12 mouse cellular contexts compared by ENCODE assay signal in the genomic region with DNA sequence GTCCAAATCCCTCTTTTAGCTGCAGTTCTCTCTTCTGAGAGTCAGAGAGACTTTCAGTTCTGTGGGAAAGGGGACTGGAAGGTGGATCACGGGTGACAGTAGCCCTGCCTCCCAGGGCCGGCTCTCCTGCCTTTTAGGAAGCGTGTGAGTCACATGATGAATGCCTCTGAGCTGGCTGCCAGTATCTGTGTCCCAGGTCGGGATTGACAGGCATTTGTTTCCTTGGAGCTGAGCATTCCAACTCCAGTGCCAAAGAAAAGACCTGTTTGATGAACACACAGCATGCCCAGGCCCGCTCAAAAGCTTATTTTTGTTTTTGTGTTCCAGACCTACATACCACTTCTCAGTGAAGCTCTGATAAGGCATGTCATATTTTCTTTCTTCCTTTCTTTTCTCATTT. TPM values are rescaled to one million over a fixed set of nuclear protein-coding genes. Genes with fewer than 3 reads are reported as not detected.
DNase-seq lines count a peak whose midpoint lies in the region; ATAC-seq and TF ChIP-seq lines count a peak whose summit lies in the region.
"Had no signal": no experiment of that assay in that cellular context is flagged by ENCODE, and none has a peak within 500 bp of the region (broad histone marks: within the 10 kb centered on the region; RNA-seq: fewer than 3 reads in every experiment).

No protein-coding gene starts in this region.

- H3K9me3 ChIP-seq in liver, postnatal 0 days (ENCODE audit: low read length) = no peaks in the 10 kb centered on the region
- H3K9me3 ChIP-seq in liver, embryonic 11.5 days (ENCODE audit: control insufficient read depth, low read length) = no peaks in the 10 kb centered on the region
- H3K9me3 ChIP-seq: hindbrain, embryonic 10.5 days; neural tube, embryonic 12.5 days had no signal

- 55% methylated on average over 5 of the region's 5 CpGs for WGBS in liver, postnatal 0 days (ENCODE audit: insufficient replicate concordance)
- 48% methylated on average over 5 of the region's 5 CpGs for WGBS in liver, embryonic 11.5 days

- peaks cover 6% of the 10 kb centered on the region for H3K4me1 ChIP-seq in liver, postnatal 0 days (ENCODE audit: insufficient read depth)
- H3K4me1 ChIP-seq in liver, embryonic 11.5 days (replicated peaks; ENCODE audit: control insufficient read depth, insufficient read depth, low read length) = peaks cover 4% of the 10 kb centered on the region
- no peaks in the 10 kb centered on the region; the same call in 1 of the 2 replicates for H3K4me1 ChIP-seq in brown adipose tissue, adult 24 weeks (ENCODE audit: control insufficient read depth, insufficient read depth, insufficient read length, low read length)
- H3K4me1 ChIP-seq: neural tube, embryonic 12.5 days had no signal

- peak; percentile 44 for ATAC-seq in liver, postnatal 0 days
- ATAC-seq in liver, embryonic 11.5 days (replicated peaks; ENCODE audit: low FRiP score) = no peak
- ATAC-seq: Patski had no signal

- no peak for TF ChIP-seq EP300 in liver, postnatal 0 days (IDR thresholded peaks at IDR 0.05; ENCODE audit: low read depth)

- H3K4me2 ChIP-seq in liver, postnatal 0 days (ENCODE audit: low read depth, low read length) = no peak overlapping the region
- no peak overlapping the region for H3K4me2 ChIP-seq in liver, embryonic 11.5 days
- H3K4me2 ChIP-seq: neural tube, embryonic 12.5 days had no signal

- TF ChIP-seq CTCF in liver, postnatal 0 days (IDR thresholded peaks at IDR 0.05; ENCODE audit: low read depth) = no peak

- H3K27me3 ChIP-seq in liver, postnatal 0 days (ENCODE audit: insufficient read depth, low read length) = no peaks in the 10 kb centered on the region
- H3K27me3 ChIP-seq in liver, embryonic 11.5 days (replicated peaks; ENCODE audit: control insufficient read depth, insufficient read depth, low read length) = no peaks in the 10 kb centered on the region
- H3K27me3 ChIP-seq: neural tube, embryonic 12.5 days; Patski had no signal

- H3K9ac ChIP-seq in liver, postnatal 0 days (replicated peaks) = 0 out of 2 replicates have a peak overlapping the region, but pooled peaks have one; percentile 11
- no peak overlapping the region for H3K9ac ChIP-seq in liver, embryonic 11.5 days (ENCODE audit: low read depth, low read length)
- H3K9ac ChIP-seq: neural tube, embryonic 12.5 days had no signal

- peak; percentile 34 for DNase-seq in liver, postnatal 0 days
- no peak for DNase-seq in liver, embryonic 11.5 days (ENCODE audit: low spot score)
- DNase-seq in adrenal gland, adult 18-20 months (ENCODE audit: low spot score in 2 of 2) = peak; percentile 35 to 50
- peak; percentile 24 for DNase-seq in kidney, postnatal 14 days
- no peak for DNase-seq in thymus, postnatal 4 days
- DNase-seq in gastrocnemius, adult 18-20 months (ENCODE audit: low spot score) = no peak
- DNase-seq: cerebellum, adult 18-20 months had no signal

- H3K27ac ChIP-seq in liver, postnatal 0 days (ENCODE audit: low read depth) = peak overlapping the region; percentile 75
- no peak overlapping the region for H3K27ac ChIP-seq in liver, embryonic 11.5 days (ENCODE audit: low read depth, low read length)
- 0 out of 2 replicates have a peak overlapping the region, but pooled peaks have one; percentile 44 for H3K27ac ChIP-seq in brown adipose tissue, adult 24 weeks (replicated peaks; ENCODE audit: low read depth, low read length)
- H3K27ac ChIP-seq: hindbrain, embryonic 10.5 days; neural tube, embryonic 12.5 days had no signal

- no peaks in the 10 kb centered on the region for H3K36me3 ChIP-seq in liver, postnatal 0 days (replicated peaks; ENCODE audit: insufficient read depth, low read length)
- no peaks in the 10 kb centered on the region for H3K36me3 ChIP-seq in liver, embryonic 11.5 days (ENCODE audit: control insufficient read depth, insufficient read depth, low read length)
- H3K36me3 ChIP-seq: hindbrain, embryonic 10.5 days; neural tube, embryonic 12.5 days had no signal

- H3K4me3 ChIP-seq in liver, postnatal 0 days (ENCODE audit: low read depth, low read length) = no peak overlapping the region
- no peak overlapping the region for H3K4me3 ChIP-seq in liver, embryonic 11.5 days (ENCODE audit: low read depth, low read length)
- no peak overlapping the region for H3K4me3 ChIP-seq in brown adipose tissue, adult 24 weeks (ENCODE audit: insufficient read depth, low read depth, low read length)
- H3K4me3 ChIP-seq: erythroblast, embryonic 14.5 days; hindbrain, embryonic 10.5 days; neural tube, embryonic 12.5 days had no signal

RNA-seq across cellular contexts. Expression of gene Cebpg, which starts 20.3 kb away (rescaled TPM):
- 30.8 and 35.2 TPM in 2 replicates for polyA plus RNA-seq in liver, postnatal 0 days (2015; fragmentation: Nextera tagmentation; extraction: Ambion mirVana)
- polyA plus RNA-seq in liver, embryonic 11.5 days (2014; fragmentation: Nextera tagmentation; extraction: Ambion mirVana) = 25.6 and 26.2 TPM in 2 replicates
- total RNA-seq in adrenal gland, adult 18-20 months (2021) = 10 to 100 TPM; 57.2 to 70.4 TPM
- 45.5 and 53.7 TPM in 2 replicates for polyA plus RNA-seq in brown adipose tissue, adult 24 weeks (2012; ENCODE audit: insufficient read depth, insufficient read length, missing spikeins)
- total RNA-seq in gastrocnemius, adult 18-20 months (2021) = 10 to 100 TPM; 32.1 to 41.5 TPM

RNA-seq across cellular contexts. Expression of gene Cebpa, which starts 42.4 kb away (rescaled TPM):
- polyA plus RNA-seq in liver, postnatal 0 days (2015; fragmentation: Nextera tagmentation; extraction: Ambion mirVana) = 20.2 and 34.0 TPM in 2 replicates
- polyA plus RNA-seq in liver, embryonic 11.5 days (2014; fragmentation: Nextera tagmentation; extraction: Ambion mirVana) = 6.9 and 8.2 TPM in 2 replicates
- total RNA-seq in adrenal gland, adult 18-20 months (2021) = 100 to 1,000 TPM; 102 to 266 TPM
- polyA plus RNA-seq in brown adipose tissue, adult 24 weeks (2012; ENCODE audit: insufficient read depth, insufficient read length, missing spikeins) = 427 and 435 TPM in 2 replicates
- total RNA-seq in gastrocnemius, adult 18-20 months (2021) = 1 to 10 TPM; 3.6 to 6.7 TPM

Comparison
In these comparisons a context has a peak if more than half of its experiments do, and no peak if none do; other contexts are left out.
1. DNase-seq: peak in liver, postnatal 0 days (single experiment), adrenal gland, adult 18-20 months (2 of 2) and kidney, postnatal 14 days (single experiment); none in liver, embryonic 11.5 days (single experiment), thymus, postnatal 4 days (single experiment) and gastrocnemius, adult 18-20 months (single experiment).
2. RNA of gene Cebpa, which starts 42.4 kb away (polyA plus RNA-seq): 427 to 435 TPM in brown adipose tissue, adult 24 weeks; 20.2 to 34.0 TPM in liver, postnatal 0 days and 6.9 to 8.2 TPM in liver, embryonic 11.5 days; every median in the first group is over 10 times any median in the second.